Mouse (Mus musculus): ENCODE measurements around the gene Tiam1. TPM values are rescaled to one million over a fixed set of nuclear protein-coding genes. Genes with fewer than 3 reads are reported as not detected.
A peak's percentile ranks its signal among the peaks of the same experiment; 100 is the strongest.

Tiam1 gene
- polyA plus RNA-seq, 1 experiment from 2014 or later = 7.4 TPM

DNA sequence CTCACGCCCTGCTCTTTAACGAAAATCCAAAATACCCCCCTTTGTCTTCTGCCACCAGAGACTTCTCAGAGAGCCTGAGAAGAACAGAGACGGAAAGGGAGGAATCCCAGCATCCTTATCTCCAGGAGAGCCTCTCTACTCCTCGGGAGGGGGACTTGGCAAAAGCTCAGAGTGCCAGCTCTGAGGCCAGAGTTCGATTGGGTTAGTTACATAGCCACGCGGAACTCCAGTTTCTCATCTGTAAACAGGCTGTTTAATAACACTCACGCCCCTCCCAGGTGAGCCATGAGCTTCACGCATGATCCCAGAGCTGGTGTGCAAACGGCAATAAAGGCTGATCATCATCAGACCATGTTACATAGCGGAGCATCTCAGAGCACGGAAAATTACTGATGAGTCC is 208.2 kb downstream of the Tiam1 start:
- Histone ChIP-seq H3K9ac (ENCODE audit: low read depth, low read length) (no peak overlapping the region), H3K4me3 (ENCODE audit: low read length) (no peak overlapping the region), H3K4me1 (ENCODE audit: control insufficient read depth, insufficient read depth, low read length) (no peaks in the 10 kb centered on the region), H3K9me3 (ENCODE audit: control insufficient read depth, low read length) (no peaks in the 10 kb centered on the region), H3K36me3 (ENCODE audit: control insufficient read depth, insufficient read depth, low read length) (no peaks in the 10 kb centered on the region), H3K27me3 (replicated peaks; ENCODE audit: control insufficient read depth, insufficient read depth, low read length) (no peaks in the 10 kb centered on the region), H3K4me2 (ENCODE audit: low read depth, low read length) (no peak overlapping the region), H3K27ac (ENCODE audit: low read length) (no peak overlapping the region)
- no peak for ATAC-seq
- 69% methylated on average over 12 of the region's 12 CpGs for WGBS

DNA sequence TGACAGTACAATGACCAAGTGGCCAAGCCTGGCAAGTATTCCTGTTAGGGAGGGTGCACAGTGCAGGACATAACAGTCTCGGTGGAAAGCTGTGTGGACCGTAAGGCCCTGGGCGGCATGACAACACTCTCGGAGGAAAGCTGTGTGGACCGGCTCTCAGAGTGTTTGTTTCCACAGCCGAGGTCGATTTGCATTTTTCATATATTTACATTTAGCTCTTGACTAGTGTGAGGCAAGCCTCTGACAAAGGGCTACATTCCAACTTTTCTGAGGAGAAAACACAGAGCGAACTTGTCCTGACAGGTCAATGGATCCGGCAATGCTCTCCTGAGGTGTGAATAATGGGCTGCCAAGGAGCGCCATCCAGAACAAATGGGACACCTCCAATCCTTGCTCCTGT is 209.0 kb downstream of the Tiam1 start:
- Histone ChIP-seq H3K36me3 (ENCODE audit: control insufficient read depth, insufficient read depth, low read length) (no peaks in the 10 kb centered on the region), H3K27ac (ENCODE audit: low read length) (no peak overlapping the region), H3K9ac (ENCODE audit: low read depth, low read length) (no peak overlapping the region), H3K4me1 (ENCODE audit: control insufficient read depth, insufficient read depth, low read length) (no peaks in the 10 kb centered on the region), H3K4me2 (ENCODE audit: low read depth, low read length) (no peak overlapping the region), H3K4me3 (ENCODE audit: low read length) (no peak overlapping the region), H3K27me3 (replicated peaks; ENCODE audit: control insufficient read depth, insufficient read depth, low read length) (no peaks in the 10 kb centered on the region), H3K9me3 (ENCODE audit: control insufficient read depth, low read length) (no peaks in the 10 kb centered on the region)
- 75% methylated on average over 10 of the region's 10 CpGs for WGBS
- no peak for ATAC-seq

DNA sequence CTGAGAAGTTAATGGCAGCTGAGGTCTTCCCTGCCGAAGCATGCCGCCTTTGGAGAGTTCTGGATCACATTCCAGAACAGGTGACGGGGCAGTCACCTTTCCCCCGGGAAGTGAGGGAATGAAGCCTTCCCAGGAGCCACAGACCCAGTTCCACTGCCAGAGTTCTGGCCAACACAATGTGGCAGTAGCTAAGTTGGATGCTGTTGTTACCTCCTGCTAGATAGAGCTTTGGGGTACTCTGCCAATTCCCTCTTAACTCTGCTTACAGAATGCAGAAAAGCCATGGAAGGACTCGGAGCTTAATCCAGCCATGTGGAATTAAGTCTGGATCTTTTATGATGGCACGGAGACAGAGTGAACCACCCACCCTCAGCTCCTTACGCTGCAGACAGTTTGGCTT is 209.6 kb downstream of the Tiam1 start:
- Histone ChIP-seq H3K27ac (ENCODE audit: low read length) (no peak overlapping the region), H3K9ac (ENCODE audit: low read depth, low read length) (no peak overlapping the region)
- 83% methylated on average over 7 of the region's 7 CpGs for WGBS

DNA sequence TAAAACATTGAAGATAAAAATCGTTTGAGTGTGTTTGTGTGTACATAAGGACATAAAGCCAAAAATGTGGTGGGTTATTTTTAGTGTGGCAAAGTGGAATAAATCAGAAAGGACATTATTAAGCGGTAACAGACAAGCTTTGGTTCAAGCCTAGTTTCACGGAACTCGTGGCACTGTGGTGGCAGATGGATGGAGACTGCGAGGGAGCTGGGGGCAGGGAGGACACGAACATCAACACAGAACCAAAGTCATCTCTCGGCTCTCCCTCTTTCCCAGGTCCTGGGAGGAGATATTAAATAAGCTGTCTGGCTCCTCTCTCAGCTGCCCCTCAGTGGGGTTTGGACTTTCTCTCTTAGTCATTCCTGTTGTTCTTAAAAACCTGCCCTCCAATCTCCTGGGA is 215.0 kb downstream of the Tiam1 start:
- Histone ChIP-seq H3K4me1 (ENCODE audit: control insufficient read depth, insufficient read depth, low read length) (peaks cover 8% of the 10 kb centered on the region), H3K27ac (ENCODE audit: low read length) (no peak overlapping the region), H3K4me2 (ENCODE audit: low read depth, low read length) (no peak overlapping the region), H3K4me3 (ENCODE audit: low read length) (no peak overlapping the region), H3K9ac (ENCODE audit: low read depth, low read length) (no peak overlapping the region), H3K9me3 (ENCODE audit: control insufficient read depth, low read length) (no peaks in the 10 kb centered on the region), H3K36me3 (ENCODE audit: control insufficient read depth, insufficient read depth, low read length) (no peaks in the 10 kb centered on the region), H3K27me3 (replicated peaks; ENCODE audit: control insufficient read depth, insufficient read depth, low read length) (no peaks in the 10 kb centered on the region)
- WGBS = 69% methylated on average over 7 of the region's 7 CpGs
- no peak for ATAC-seq

More for the DNA sequence above, 209.6 kb downstream of the Tiam1 start:
- Histone ChIP-seq H3K9me3 (ENCODE audit: control insufficient read depth, low read length) (no peaks in the 10 kb centered on the region), H3K4me2 (ENCODE audit: low read depth, low read length) (no peak overlapping the region), H3K36me3 (ENCODE audit: control insufficient read depth, insufficient read depth, low read length) (no peaks in the 10 kb centered on the region), H3K4me3 (ENCODE audit: low read length) (no peak overlapping the region), H3K27me3 (replicated peaks; ENCODE audit: control insufficient read depth, insufficient read depth, low read length) (no peaks in the 10 kb centered on the region), H3K4me1 (ENCODE audit: control insufficient read depth, insufficient read depth, low read length) (no peaks in the 10 kb centered on the region)
- ATAC-seq = no peak

DNA sequence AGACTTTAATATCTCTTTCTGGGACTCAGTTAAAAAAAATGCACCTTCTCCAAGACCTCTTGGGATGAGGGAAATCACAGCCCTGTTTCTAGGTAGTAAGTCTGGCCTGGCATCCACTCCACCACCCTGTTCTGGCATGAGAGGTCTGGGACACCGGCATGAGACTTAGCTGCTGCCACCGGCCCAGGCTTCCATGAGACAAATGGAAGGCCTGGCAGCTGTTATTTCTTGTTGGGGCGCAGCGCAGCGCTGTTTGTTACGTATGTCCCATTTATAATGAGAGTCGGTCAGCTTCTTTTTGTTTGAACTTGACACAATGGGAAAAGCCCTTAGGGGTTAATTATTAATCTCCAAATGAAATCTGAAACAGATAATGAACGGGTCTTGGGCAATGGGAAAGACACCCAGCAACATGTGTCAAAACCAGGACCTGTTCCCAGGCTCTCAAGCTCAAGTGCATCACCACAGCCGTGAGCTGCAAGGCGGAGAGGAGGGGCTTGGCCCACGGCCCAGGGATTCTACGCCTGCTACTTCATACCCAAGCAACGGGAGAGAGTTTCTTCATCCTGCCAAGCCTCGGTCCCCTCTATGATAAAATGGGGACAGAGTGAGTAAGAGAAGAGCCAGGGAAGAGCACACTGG is 219.2 kb downstream of the Tiam1 start:
- no peak overlapping the region for H3K4me3 ChIP-seq (ENCODE audit: low read length)

DNA sequence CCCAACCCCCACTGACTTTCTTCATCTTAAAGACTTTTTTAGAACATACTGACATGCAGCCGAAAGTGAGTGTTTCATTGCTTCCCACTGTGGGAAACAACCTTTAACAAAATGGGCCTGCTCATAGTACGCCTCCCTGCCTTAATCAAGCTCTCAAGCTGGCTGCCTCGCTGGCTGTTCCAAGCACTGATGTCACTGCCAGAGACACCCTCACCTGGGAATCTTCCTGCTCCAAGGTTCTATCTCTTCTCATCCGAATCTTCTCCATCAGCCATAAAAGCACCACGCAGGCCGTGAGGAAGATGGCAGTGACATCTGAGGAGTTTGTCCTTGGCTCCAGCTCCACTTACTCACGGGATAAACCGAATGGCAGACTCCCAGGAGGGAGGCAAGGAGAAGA is 220.3 kb downstream of the Tiam1 start:
- Histone ChIP-seq H3K4me3 (ENCODE audit: low read length) (no peak overlapping the region), H3K27ac (ENCODE audit: low read length) (no peak overlapping the region), H3K36me3 (ENCODE audit: control insufficient read depth, insufficient read depth, low read length) (no peaks in the 10 kb centered on the region), H3K9ac (ENCODE audit: low read depth, low read length) (no peak overlapping the region), H3K4me2 (ENCODE audit: low read depth, low read length) (no peak overlapping the region), H3K9me3 (ENCODE audit: control insufficient read depth, low read length) (no peaks in the 10 kb centered on the region), H3K4me1 (ENCODE audit: control insufficient read depth, insufficient read depth, low read length) (peaks cover 8% of the 10 kb centered on the region), H3K27me3 (replicated peaks; ENCODE audit: control insufficient read depth, insufficient read depth, low read length) (no peaks in the 10 kb centered on the region)
- ATAC-seq = no peak
- WGBS = 84% methylated on average over 8 of the region's 8 CpGs

More for the DNA sequence above, 219.2 kb downstream of the Tiam1 start:
- peak; percentile 78 for ATAC-seq
- Histone ChIP-seq H3K9me3 (ENCODE audit: control insufficient read depth, low read length) (no peaks in the 10 kb centered on the region), H3K9ac (ENCODE audit: low read depth, low read length) (no peak overlapping the region), H3K4me1 (ENCODE audit: control insufficient read depth, insufficient read depth, low read length) (peaks cover 8% of the 10 kb centered on the region), H3K4me2 (ENCODE audit: low read depth, low read length) (no peak overlapping the region), H3K36me3 (ENCODE audit: control insufficient read depth, insufficient read depth, low read length) (no peaks in the 10 kb centered on the region), H3K27me3 (replicated peaks; ENCODE audit: control insufficient read depth, insufficient read depth, low read length) (no peaks in the 10 kb centered on the region), H3K27ac (ENCODE audit: low read length) (no peak overlapping the region)
- WGBS = 35% methylated on average over 14 of the region's 14 CpGs

DNA sequence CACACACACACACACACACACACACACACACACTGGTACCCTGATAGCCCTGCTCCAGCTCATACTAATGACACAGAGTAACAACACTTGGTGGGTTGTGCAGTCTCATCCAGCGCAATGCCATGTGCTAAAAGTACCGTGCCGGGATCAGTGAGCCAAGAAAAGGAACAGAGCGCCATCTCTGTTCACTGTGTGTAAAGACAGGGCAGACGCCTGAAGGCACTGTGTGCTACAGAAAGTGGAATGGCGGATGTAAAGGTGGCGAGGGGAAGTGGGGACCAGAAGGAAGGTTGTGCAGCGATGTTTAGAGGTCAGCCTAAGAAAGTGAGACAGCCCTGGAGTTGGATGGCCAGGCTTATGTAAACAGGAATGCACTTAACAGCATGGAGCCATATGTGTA is 221.1 kb downstream of the Tiam1 start:
- no peak overlapping the region for H3K4me2 ChIP-seq (ENCODE audit: low read depth, low read length)
- no peak overlapping the region for H3K27ac ChIP-seq (ENCODE audit: low read length)
- peaks cover 8% of the 10 kb centered on the region for H3K4me1 ChIP-seq (ENCODE audit: control insufficient read depth, insufficient read depth, low read length)
- H3K4me3 ChIP-seq (ENCODE audit: low read length) = no peak overlapping the region
- ATAC-seq = no peak
- no peaks in the 10 kb centered on the region for H3K27me3 ChIP-seq (replicated peaks; ENCODE audit: control insufficient read depth, insufficient read depth, low read length)
- H3K36me3 ChIP-seq (ENCODE audit: control insufficient read depth, insufficient read depth, low read length) = no peaks in the 10 kb centered on the region
- 76% methylated on average over 8 of the region's 8 CpGs for WGBS
- H3K9me3 ChIP-seq (ENCODE audit: control insufficient read depth, low read length) = no peaks in the 10 kb centered on the region
- no peak overlapping the region for H3K9ac ChIP-seq (ENCODE audit: low read depth, low read length)

DNA sequence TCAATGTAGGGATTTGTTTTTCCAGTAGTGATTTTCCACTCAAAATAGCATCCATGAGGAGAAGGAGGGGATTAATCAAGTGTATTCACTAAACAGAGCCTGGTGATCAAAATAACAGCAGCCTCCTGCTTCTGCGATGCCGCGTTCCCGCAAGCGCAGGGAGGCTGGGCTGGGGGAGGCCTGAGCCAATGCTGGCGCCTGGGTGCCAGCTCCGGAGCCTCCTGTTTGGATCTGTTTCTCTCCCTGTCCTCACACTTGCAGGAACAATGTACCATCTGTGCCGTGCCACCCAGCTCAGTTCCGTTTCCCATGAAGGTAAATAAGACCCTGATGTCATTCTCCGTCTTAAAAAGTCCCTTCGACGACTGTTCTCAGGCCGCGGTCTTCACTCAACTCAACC is 222.2 kb downstream of the Tiam1 start:
- no peak for ATAC-seq
- no peak overlapping the region for H3K4me2 ChIP-seq (ENCODE audit: low read depth, low read length)
- H3K4me3 ChIP-seq (ENCODE audit: low read length) = no peak overlapping the region
- no peaks in the 10 kb centered on the region for H3K36me3 ChIP-seq (ENCODE audit: control insufficient read depth, insufficient read depth, low read length)
- WGBS = 88% methylated on average over 14 of the region's 14 CpGs
- no peaks in the 10 kb centered on the region for H3K9me3 ChIP-seq (ENCODE audit: control insufficient read depth, low read length)
- H3K4me1 ChIP-seq (ENCODE audit: control insufficient read depth, insufficient read depth, low read length) = peaks cover 8% of the 10 kb centered on the region
- no peak overlapping the region for H3K27ac ChIP-seq (ENCODE audit: low read length)
- no peak overlapping the region for H3K9ac ChIP-seq (ENCODE audit: low read depth, low read length)
- H3K27me3 ChIP-seq (replicated peaks; ENCODE audit: control insufficient read depth, insufficient read depth, low read length) = no peaks in the 10 kb centered on the region

DNA sequence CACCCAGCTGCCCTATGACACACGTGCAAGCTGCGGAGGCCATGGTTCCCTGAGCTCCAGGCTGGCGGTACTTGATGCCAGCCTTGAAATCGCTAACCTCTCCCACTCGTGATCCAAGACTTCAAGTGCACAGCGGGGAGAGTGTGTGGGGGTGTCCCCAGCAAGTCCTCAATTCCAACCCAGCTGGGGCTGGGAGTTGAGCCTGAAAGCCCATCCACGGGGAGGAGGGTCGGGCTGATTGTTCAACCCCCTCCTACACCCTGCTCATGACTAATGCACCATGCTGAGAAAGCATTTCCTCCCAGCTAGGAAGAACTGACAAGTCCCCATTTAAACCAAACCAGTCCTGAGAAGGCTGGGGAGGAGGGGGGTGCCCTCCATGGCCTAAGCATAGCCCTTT is 223.2 kb downstream of the Tiam1 start:
- Histone ChIP-seq H3K4me3 (ENCODE audit: low read length) (no peak overlapping the region), H3K27ac (ENCODE audit: low read length) (no peak overlapping the region), H3K4me1 (ENCODE audit: control insufficient read depth, insufficient read depth, low read length) (peaks cover 8% of the 10 kb centered on the region), H3K9ac (ENCODE audit: low read depth, low read length) (no peak overlapping the region), H3K4me2 (ENCODE audit: low read depth, low read length) (no peak overlapping the region), H3K9me3 (ENCODE audit: control insufficient read depth, low read length) (no peaks in the 10 kb centered on the region), H3K27me3 (replicated peaks; ENCODE audit: control insufficient read depth, insufficient read depth, low read length) (no peaks in the 10 kb centered on the region), H3K36me3 (ENCODE audit: control insufficient read depth, insufficient read depth, low read length) (no peaks in the 10 kb centered on the region)
- 80% methylated on average over 8 of the region's 8 CpGs for whole genome bisulfite sequencing
- no peak for ATAC-seq

DNA sequence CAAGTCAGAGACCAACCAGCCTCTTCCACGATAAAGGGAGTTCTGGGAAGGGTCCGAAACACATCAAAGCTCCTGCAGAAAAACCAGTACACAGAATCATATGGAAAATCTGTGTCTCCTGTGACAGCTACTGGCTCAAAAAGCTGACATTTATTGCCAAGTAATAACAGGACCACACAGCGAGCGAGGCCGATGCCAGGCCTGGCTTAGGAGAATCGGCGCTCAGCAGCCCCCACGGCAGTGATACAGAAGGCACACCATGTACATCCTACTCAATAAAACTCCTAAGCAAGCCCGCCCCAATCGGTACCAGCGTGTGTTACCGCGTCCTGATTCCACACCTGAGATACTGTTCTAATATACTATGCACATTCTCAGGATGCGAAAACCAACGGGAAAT is 226.2 kb downstream of the Tiam1 start:
- H3K9ac ChIP-seq (ENCODE audit: low read depth, low read length) = no peak overlapping the region
- H3K36me3 ChIP-seq (ENCODE audit: control insufficient read depth, insufficient read depth, low read length) = no peaks in the 10 kb centered on the region

More for the DNA sequence above, 226.2 kb downstream of the Tiam1 start:
- Histone ChIP-seq H3K9me3 (ENCODE audit: control insufficient read depth, low read length) (no peaks in the 10 kb centered on the region), H3K27me3 (replicated peaks; ENCODE audit: control insufficient read depth, insufficient read depth, low read length) (no peaks in the 10 kb centered on the region), H3K4me1 (ENCODE audit: control insufficient read depth, insufficient read depth, low read length) (no peaks in the 10 kb centered on the region), H3K4me3 (ENCODE audit: low read length) (no peak overlapping the region), H3K4me2 (ENCODE audit: low read depth, low read length) (no peak overlapping the region), H3K27ac (ENCODE audit: low read length) (no peak overlapping the region)
- 77% methylated on average over 15 of the region's 15 CpGs for WGBS
- no peak for ATAC-seq
